In the genomic region with DNA sequence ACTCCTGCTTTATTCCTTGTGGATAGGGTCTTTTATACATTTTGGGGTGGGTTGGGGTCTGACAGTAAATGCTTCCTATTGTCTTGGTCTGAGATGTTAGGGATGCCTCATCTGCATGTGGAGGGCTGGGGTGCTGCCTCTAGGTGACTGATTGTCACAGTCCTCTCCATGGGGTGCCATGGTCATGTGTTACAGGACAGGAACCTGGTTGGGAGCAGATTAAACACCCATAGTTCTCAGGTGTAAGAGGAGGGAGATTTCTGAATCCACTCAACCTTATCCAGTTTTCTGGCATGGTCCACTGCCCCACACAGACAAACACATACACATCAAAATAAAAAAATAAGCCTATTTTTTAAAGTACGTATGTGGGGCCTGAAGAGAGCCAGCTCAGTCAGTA, we compare ENCODE assay signal across 9 mouse cellular contexts. TPM values are rescaled to one million over a fixed set of nuclear protein-coding genes. Genes with fewer than 3 reads are reported as not detected.
DNase-seq lines count a peak whose midpoint lies in the region; ATAC-seq and TF ChIP-seq lines count a peak whose summit lies in the region.
"Had no signal": no experiment of that assay in that cellular context is flagged by ENCODE, and none has a peak within 500 bp of the region (broad histone marks: within the 10 kb centered on the region; RNA-seq: fewer than 3 reads in every experiment).

No protein-coding gene starts in this region.

- H3K9ac ChIP-seq in kidney, postnatal 0 days (ENCODE audit: low read depth, low read length), result no peak overlapping the region
- H3K9ac ChIP-seq in embryonic facial prominence, embryonic 15.5 days, result no peak overlapping the region
- no peak overlapping the region for H3K9ac ChIP-seq in liver, postnatal 0 days (replicated peaks)
- H3K9ac ChIP-seq: midbrain, embryonic 12.5 days had no signal

- peak overlapping the region; percentile 65 for H3K4me3 ChIP-seq in gastrocnemius, adult 2 months
- no peak overlapping the region for H3K4me3 ChIP-seq in kidney, postnatal 0 days (replicated peaks; ENCODE audit: low read depth, low read length)
- no peak overlapping the region for H3K4me3 ChIP-seq in embryonic facial prominence, embryonic 15.5 days (replicated peaks)
- H3K4me3 ChIP-seq in liver, postnatal 0 days (ENCODE audit: low read depth, low read length), result no peak overlapping the region
- H3K4me3 ChIP-seq: midbrain, embryonic 12.5 days had no signal

- peaks cover 9% of the 10 kb centered on the region for H3K4me1 ChIP-seq in kidney, postnatal 0 days (replicated peaks; ENCODE audit: insufficient read depth, low read length)
- peaks cover 33% of the 10 kb centered on the region for H3K4me1 ChIP-seq in embryonic facial prominence, embryonic 15.5 days
- peaks cover 31% of the 10 kb centered on the region for H3K4me1 ChIP-seq in liver, postnatal 0 days (ENCODE audit: insufficient read depth)
- H3K4me1 ChIP-seq: midbrain, embryonic 12.5 days had no signal

- WGBS in kidney, postnatal 0 days, result 34% methylated on average over 1 of the region's 1 CpGs
- WGBS in embryonic facial prominence, embryonic 15.5 days, result 65% methylated on average over 1 of the region's 1 CpGs
- 64% methylated on average over 1 of the region's 1 CpGs for WGBS in liver, postnatal 0 days (ENCODE audit: insufficient replicate concordance)

- no peak for DNase-seq in gastrocnemius, adult 2 months
- no peak for DNase-seq in gastrocnemius, postnatal 4 days (ENCODE audit: low spot score in 2 of 2)
- DNase-seq in kidney, postnatal 0 days (ENCODE audit: low spot score), result no peak
- DNase-seq in kidney, postnatal 36 days, result no peak
- DNase-seq in liver, postnatal 0 days, result no peak
- no peak for DNase-seq in cerebellum, postnatal 14 days
- DNase-seq in thymus, postnatal 25 days, result no peak

- no peaks in the 10 kb centered on the region for H3K9me3 ChIP-seq in kidney, postnatal 0 days (replicated peaks; ENCODE audit: low read length)
- H3K9me3 ChIP-seq in embryonic facial prominence, embryonic 15.5 days (replicated peaks), result no peaks in the 10 kb centered on the region
- H3K9me3 ChIP-seq in liver, postnatal 0 days (ENCODE audit: low read length), result no peaks in the 10 kb centered on the region
- H3K9me3 ChIP-seq: midbrain, embryonic 12.5 days had no signal

- peak; percentile 62 for ATAC-seq in kidney, postnatal 0 days (replicated peaks; ENCODE audit: low FRiP score, low read depth)
- no peak for ATAC-seq in embryonic facial prominence, embryonic 15.5 days (ENCODE audit: insufficient number of reproducible peaks, low FRiP score, low TSS enrichment, low read depth)
- peak; percentile 31; the same call in 1 of the 2 replicates for ATAC-seq in liver, postnatal 0 days

- peak overlapping the region; percentile 44; the same call in 1 of the 2 replicates for H3K4me2 ChIP-seq in kidney, postnatal 0 days (ENCODE audit: low read length)
- no peak overlapping the region; the same call in 1 of the 2 replicates for H3K4me2 ChIP-seq in embryonic facial prominence, embryonic 15.5 days (replicated peaks)
- H3K4me2 ChIP-seq in liver, postnatal 0 days (ENCODE audit: low read depth, low read length), result peak overlapping the region; percentile 51
- H3K4me2 ChIP-seq: midbrain, embryonic 12.5 days had no signal

- H3K27me3 ChIP-seq in kidney, postnatal 0 days (ENCODE audit: insufficient read depth, low read length), result no peaks in the 10 kb centered on the region
- H3K27me3 ChIP-seq in embryonic facial prominence, embryonic 15.5 days, result no peaks in the 10 kb centered on the region
- H3K27me3 ChIP-seq in liver, postnatal 0 days (ENCODE audit: insufficient read depth, low read length), result no peaks in the 10 kb centered on the region
- H3K27me3 ChIP-seq: midbrain, embryonic 12.5 days had no signal

- H3K27ac ChIP-seq in gastrocnemius, adult 2 months, result peak overlapping the region; percentile 74
- peak overlapping the region; percentile 80 for H3K27ac ChIP-seq in kidney, postnatal 0 days
- peak overlapping the region; percentile 39; the same call in 1 of the 2 replicates for H3K27ac ChIP-seq in embryonic facial prominence, embryonic 15.5 days (replicated peaks)
- H3K27ac ChIP-seq in liver, postnatal 0 days (ENCODE audit: low read depth), result peak overlapping the region; percentile 78
- H3K27ac ChIP-seq: midbrain, embryonic 12.5 days had no signal

- no peak for TF ChIP-seq CTCF in gastrocnemius, adult 2 months (IDR thresholded peaks at IDR 0.05)
- no peak for TF ChIP-seq CTCF in kidney, postnatal 0 days (IDR thresholded peaks at IDR 0.05; ENCODE audit: low read depth)
- TF ChIP-seq CTCF in liver, postnatal 0 days (IDR thresholded peaks at IDR 0.05; ENCODE audit: low read depth), result no peak

- intact Hi-C loops in gastrocnemius, adult 2 months (cut with DNase I), result loop anchor here (5.0 kb wide), 1 partner anchor 35 kb away; a partner anchor contains a TSS

- TF ChIP-seq EP300 in liver, postnatal 0 days (IDR thresholded peaks at IDR 0.05; ENCODE audit: low read depth), result no peak

- no peaks in the 10 kb centered on the region for H3K36me3 ChIP-seq in kidney, postnatal 0 days (ENCODE audit: insufficient read depth, low read length)
- no peaks in the 10 kb centered on the region for H3K36me3 ChIP-seq in embryonic facial prominence, embryonic 15.5 days
- H3K36me3 ChIP-seq in liver, postnatal 0 days (replicated peaks; ENCODE audit: insufficient read depth, low read length), result no peaks in the 10 kb centered on the region; the same call in 1 of the 2 replicates
- H3K36me3 ChIP-seq: midbrain, embryonic 12.5 days had no signal

RNA-seq across cellular contexts. Expression of a gene that starts 12.1 kb away (rescaled TPM):
- 1 to 10 TPM; 6.7 to 7.8 TPM for total RNA-seq in gastrocnemius, adult 2 months (2021)
- 10 to 100 TPM; 41.8 to 43.6 TPM for total RNA-seq in gastrocnemius, postnatal 4 days (2021)
- polyA plus RNA-seq in kidney, postnatal 0 days (2015; fragmentation: Nextera tagmentation; extraction: Ambion mirVana), result 129 and 141 TPM in 2 replicates
- polyA plus RNA-seq in embryonic facial prominence, embryonic 15.5 days (2015; fragmentation: Nextera tagmentation; extraction: Ambion mirVana), result 119 and 121 TPM in 2 replicates
- 30.9 and 31.8 TPM in 2 replicates for polyA plus RNA-seq in liver, postnatal 0 days (2015; fragmentation: Nextera tagmentation; extraction: Ambion mirVana)

RNA-seq across cellular contexts. Expression of a gene that starts 33.5 kb away (rescaled TPM):
- total RNA-seq in gastrocnemius, adult 2 months (2021), result 1 to 10 TPM; 3.4 to 5.9 TPM
- 1 to 10 TPM; 9.0 to 9.2 TPM for total RNA-seq in gastrocnemius, postnatal 4 days (2021)
- polyA plus RNA-seq in kidney, postnatal 0 days (2015; fragmentation: Nextera tagmentation; extraction: Ambion mirVana), result 30.6 and 34.6 TPM in 2 replicates
- 23.3 and 23.5 TPM in 2 replicates for polyA plus RNA-seq in embryonic facial prominence, embryonic 15.5 days (2015; fragmentation: Nextera tagmentation; extraction: Ambion mirVana)
- 11.0 and 12.7 TPM in 2 replicates for polyA plus RNA-seq in liver, postnatal 0 days (2015; fragmentation: Nextera tagmentation; extraction: Ambion mirVana)
